Mouse (Mus musculus) monocyte, adult 5-6 weeks (primary cell): ENCODE results near the gene Sac3d1. TPM values are rescaled to one million over a fixed set of nuclear protein-coding genes. Genes with fewer than 3 reads are reported as not detected.
"Not testable (repeated sequence)": the region's sequence is repeated elsewhere in the genome, so short reads cannot be mapped to it uniquely, and the experiment has no call there.

ENCODE experiments used
- ATAC-seq: fragments of 153-309, 156-312 bp; replicated peaks from 2 replicates; pipeline ENCODE4 v1.8.0; 2017; ENCODE audit warnings: mild to moderate bottlenecking; ENCODE audit not compliant: low TSS enrichment, insufficient number of reproducible peaks, severe bottlenecking, poor library complexity, low FRiP score
- total RNA-seq: library from RNA; stranded (forward); fragments of 200-1000, 200-491, 200-594 nt; gene quantifications from 3 replicates; pipeline ENCODE4 v1.2.3, GENCODE M21; 2017

The Sac3d1 gene
- total RNA-seq: 2.1 to 2.6 TPM (median 2.1 TPM) in 3 replicates

GRCm38 (mm10) chr19:6117986-6118676, at the start of gene Sac3d1:
Gene Sac3d1, minus strand, starts transcription at chr19:6118650.
- peak; percentile 91 for ATAC-seq

GRCm38 (mm10) chr19:6166750-6167149, 48.3 kb upstream of the Sac3d1 start:
- ATAC-seq: no peak

GRCm38 (mm10) chr19:6163872-6164547, 45.6 kb upstream of the Sac3d1 start:
- ATAC-seq: peak; percentile 49

GRCm38 (mm10) chr19:6157220-6157619, 38.8 kb upstream of the Sac3d1 start:
- peak; percentile 49 for ATAC-seq

- ATAC-seq: no peak
Measured at GRCm38 (mm10) chr19:6156372-6156771, 37.9 kb upstream of the Sac3d1 start.

- ATAC-seq: no peak
Measured at GRCm38 (mm10) chr19:6155174-6155573, 36.7 kb upstream of the Sac3d1 start.

- no peak for ATAC-seq
Measured at GRCm38 (mm10) chr19:6144842-6145241, 26.4 kb upstream of the Sac3d1 start.

- ATAC-seq: peak; percentile 68
Measured at GRCm38 (mm10) chr19:6141394-6141749, 22.9 kb upstream of the Sac3d1 start, which contains the start of gene Arl2. Gene Arl2, minus strand, starts transcription at chr19:6141548.

GRCm38 (mm10) chr19:6140678-6141393, 22.4 kb upstream of the Sac3d1 start, which contains the start of gene Batf2:
Gene Batf2, plus strand, starts transcription at chr19:6140983.
- peak; percentile 80 for ATAC-seq

GRCm38 (mm10) chr19:6140374-6140677, 21.9 kb upstream of the Sac3d1 start:
- ATAC-seq: no peak

- ATAC-seq: no peak
Measured at GRCm38 (mm10) chr19:6139701-6140100, 21.3 kb upstream of the Sac3d1 start.

- no peak for ATAC-seq
Measured at GRCm38 (mm10) chr19:6136397-6136796, 17.9 kb upstream of the Sac3d1 start.

- ATAC-seq: not testable (repeated sequence)
Measured at GRCm38 (mm10) chr19:6133197-6133596, 14.7 kb upstream of the Sac3d1 start.

- no peak for ATAC-seq
Measured at GRCm38 (mm10) chr19:6132171-6132827, 13.8 kb upstream of the Sac3d1 start.

GRCm38 (mm10) chr19:6130414-6131128, 12.1 kb upstream of the Sac3d1 start:
- ATAC-seq: not testable (repeated sequence)

- ATAC-seq: peak; percentile 94
Measured at GRCm38 (mm10) chr19:6127760-6128341, 9.4 kb upstream of the Sac3d1 start, which contains the start of gene Snx15. Gene Snx15, minus strand, starts transcription at chr19:6128304.

- ATAC-seq: no peak
Measured at GRCm38 (mm10) chr19:6126789-6127580, 8.5 kb upstream of the Sac3d1 start.
